Mouse (Mus musculus) CH12.LX (cell line): ENCODE measurements around the gene Olfr1402. TPM values are rescaled to one million over a fixed set of nuclear protein-coding genes. Genes with fewer than 3 reads are reported as not detected.

Experiments
- polyA plus RNA-seq: library from polyadenylated mRNA; unstranded; fragments of >175 nt; gene quantifications from 2 replicates; pipeline ENCODE4 v1.2.1, GENCODE M21; 2012; ENCODE audit warnings: low read depth; ENCODE audit not compliant: insufficient read length
- total RNA-seq, 2 experiments: library from RNA; depleted of rRNA; stranded (reverse); fragments of 300-350 nt in 1 of 2; fragments of >200 nt in 1 of 2; gene quantifications; 2 replicates each; pipeline ENCODE4 v1.2.3; 2012 to 2014

The Olfr1402 gene
- total and polyA plus RNA-seq, 3 experiments = not detected

Other genes with a start within 250 kb of the Olfr1402 start
- 2.9 and 3.3 TPM in 2 replicates for gene Bcl9, start 124.1 kb downstream of the Olfr1402 start, total RNA-seq (2012; rRNA removed)
- 0.96 and 1.1 TPM in 2 replicates for gene Bcl9, start 124.1 kb downstream of the Olfr1402 start, total RNA-seq (2014; rRNA removed)
- 11.2 and 13.5 TPM in 2 replicates for gene Bcl9, start 124.1 kb downstream of the Olfr1402 start, polyA plus RNA-seq
- 24.7 and 25.0 TPM in 2 replicates for gene Chd1l, start 188.2 kb upstream of the Olfr1402 start, total RNA-seq (2012; rRNA removed)
- gene Chd1l, start 188.2 kb upstream of the Olfr1402 start, total RNA-seq (2014; rRNA removed) = 29.0 and 30.0 TPM in 2 replicates
- 25.2 and 25.9 TPM in 2 replicates for gene Chd1l, start 188.2 kb upstream of the Olfr1402 start, polyA plus RNA-seq
- 0.25 and 0.55 TPM in 2 replicates for gene Fmo5, start 206.8 kb upstream of the Olfr1402 start, total RNA-seq (2012; rRNA removed)
- 0.40 and 0.41 TPM in 2 replicates for gene Fmo5, start 206.8 kb upstream of the Olfr1402 start, total RNA-seq (2014; rRNA removed)
- 0.39 and 0.60 TPM in 2 replicates for gene Fmo5, start 206.8 kb upstream of the Olfr1402 start, polyA plus RNA-seq
- 0.46 and 0.68 TPM in 2 replicates for gene Prkab2, start 236.2 kb upstream of the Olfr1402 start, total RNA-seq (2012; rRNA removed)
- gene Prkab2, start 236.2 kb upstream of the Olfr1402 start, total RNA-seq (2014; rRNA removed) = 1.2 and 1.4 TPM in 2 replicates
- 1.4 and 1.5 TPM in 2 replicates for gene Prkab2, start 236.2 kb upstream of the Olfr1402 start, polyA plus RNA-seq